Mouse (Mus musculus) kidney, adult 2 months (tissue): ENCODE results near the gene Psmd11.

Experiments
- CTCF ChIP-seq: fragments of 200-500 bp; conservative IDR thresholded peaks from 2 replicates; pipeline ENCODE4 v1.5.1; 2011; ENCODE audit warnings: low read depth, mild to moderate bottlenecking, control low read depth, low read length, moderate library complexity, mixed read lengths; ENCODE audit not compliant: insufficient read depth, insufficient read length
- POLR2A ChIP-seq: fragments of 200-500 bp; IDR thresholded peaks from one replicate; pipeline ENCODE4 v1.6.1; 2011; ENCODE audit warnings: low read depth, low read length, control low read depth

DNA sequence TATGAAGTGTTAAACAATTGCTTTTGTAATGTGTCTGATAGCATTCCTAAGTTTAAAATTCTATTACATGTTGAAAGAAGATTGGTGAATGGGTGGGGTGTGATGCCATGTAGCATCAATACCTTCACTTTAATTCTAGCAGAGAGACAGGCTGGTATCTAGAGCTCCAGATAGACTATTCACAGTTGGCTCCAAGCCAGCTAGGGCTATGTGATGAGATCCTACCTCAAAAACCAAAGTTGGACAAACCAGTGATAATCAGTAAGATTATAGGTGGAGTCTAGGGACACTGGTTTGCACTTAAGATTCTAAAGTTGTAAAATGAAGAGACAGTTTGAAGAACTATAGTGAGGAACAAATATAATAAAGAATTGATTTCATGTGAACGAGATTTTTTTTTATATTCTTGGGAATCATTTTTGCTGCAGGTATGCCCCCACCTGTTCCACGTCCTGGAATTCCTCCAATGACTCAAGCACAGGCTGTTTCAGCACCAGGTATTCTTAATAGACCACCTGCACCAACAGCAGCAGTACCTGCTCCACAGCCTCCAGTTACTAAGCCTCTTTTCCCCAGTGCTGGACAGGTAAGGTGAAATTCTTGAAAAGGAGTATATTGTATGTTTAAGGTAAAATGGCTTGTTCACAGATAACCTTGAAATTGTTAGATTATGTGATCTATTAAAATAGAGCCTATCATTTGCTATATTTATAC is 36.9 kb upstream of the Psmd11 start:
- TF ChIP-seq POLR2A (no peak), CTCF (no peak)
